In the genomic region with DNA sequence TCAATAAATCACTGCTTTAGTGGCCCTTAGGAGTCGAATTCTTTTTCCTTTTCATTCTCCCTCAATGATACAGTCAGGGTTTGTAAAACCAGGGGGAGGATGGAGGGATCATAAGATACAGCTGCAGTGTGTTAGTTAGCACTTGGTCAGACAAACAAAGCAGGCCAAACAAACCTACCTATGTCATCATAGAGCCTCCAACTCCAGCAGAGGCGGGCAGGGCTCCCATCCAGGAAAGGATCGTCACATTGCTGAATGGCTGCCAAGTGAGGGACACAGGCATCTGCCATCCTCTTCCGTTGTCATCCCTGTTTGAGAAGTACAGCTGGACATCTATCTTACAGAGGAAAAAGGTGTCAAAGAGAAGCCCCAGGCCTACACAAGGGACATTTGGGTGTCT, we compare ENCODE assay signal across 21 mouse cellular contexts. TPM values are rescaled to one million over a fixed set of nuclear protein-coding genes. Genes with fewer than 3 reads are reported as not detected.
DNase-seq lines count a peak whose midpoint lies in the region; ATAC-seq lines count a peak whose summit lies in the region.
"Had no signal": no experiment of that assay in that cellular context is flagged by ENCODE, and none has a peak within 500 bp of the region (broad histone marks: within the 10 kb centered on the region; RNA-seq: fewer than 3 reads in every experiment).

No protein-coding gene starts in this region.

- intact Hi-C loops in heart, postnatal 14 days (cut with DNase I): no loop called here

- H3K27ac ChIP-seq in midbrain, embryonic 11.5 days (ENCODE audit: low read depth, low read length): no peak overlapping the region
- no peak overlapping the region for H3K27ac ChIP-seq in midbrain, embryonic 13.5 days
- H3K27ac ChIP-seq in hindbrain, embryonic 13.5 days: no peak overlapping the region
- H3K27ac ChIP-seq: embryonic facial prominence, embryonic 10.5 days; forebrain, embryonic 15.5 days; hindbrain, embryonic 10.5 days; kidney, embryonic 15.5 days; limb, embryonic 15.5 days; midbrain, embryonic 15.5 days; neural tube, embryonic 12.5 days had no signal

- no peak for ATAC-seq in midbrain, embryonic 11.5 days (ENCODE audit: low FRiP score)
- no peak for ATAC-seq in midbrain, embryonic 13.5 days
- no peak for ATAC-seq in hindbrain, embryonic 13.5 days (ENCODE audit: low FRiP score)
- ATAC-seq: forebrain, embryonic 15.5 days; intestine, postnatal 0 days; midbrain, embryonic 15.5 days had no signal

- no peaks in the 10 kb centered on the region for H3K4me1 ChIP-seq in midbrain, embryonic 11.5 days (ENCODE audit: control insufficient read depth, insufficient read depth, low read length)
- H3K4me1 ChIP-seq in midbrain, embryonic 13.5 days (replicated peaks): no peaks in the 10 kb centered on the region
- H3K4me1 ChIP-seq in hindbrain, embryonic 13.5 days (replicated peaks): no peaks in the 10 kb centered on the region
- H3K4me1 ChIP-seq: embryonic facial prominence, embryonic 10.5 days; forebrain, embryonic 15.5 days; hindbrain, embryonic 10.5 days; kidney, embryonic 15.5 days; limb, embryonic 15.5 days; megakaryocyte, embryonic 14.5 days; midbrain, embryonic 15.5 days; neural tube, embryonic 12.5 days had no signal

- H3K4me2 ChIP-seq in midbrain, embryonic 11.5 days: no peak overlapping the region
- no peak overlapping the region for H3K4me2 ChIP-seq in midbrain, embryonic 13.5 days (replicated peaks)
- H3K4me2 ChIP-seq in hindbrain, embryonic 13.5 days: no peak overlapping the region
- H3K4me2 ChIP-seq: forebrain, embryonic 15.5 days; heart, embryonic 11.5 days; kidney, embryonic 15.5 days; limb, embryonic 15.5 days; midbrain, embryonic 15.5 days; neural tube, embryonic 12.5 days had no signal

- H3K27me3 ChIP-seq in midbrain, embryonic 11.5 days (ENCODE audit: control insufficient read depth, insufficient read depth, low read length): no peaks in the 10 kb centered on the region
- H3K27me3 ChIP-seq in midbrain, embryonic 13.5 days: no peaks in the 10 kb centered on the region
- H3K27me3 ChIP-seq in hindbrain, embryonic 13.5 days: no peaks in the 10 kb centered on the region
- H3K27me3 ChIP-seq: forebrain, embryonic 15.5 days; kidney, embryonic 15.5 days; megakaryocyte, embryonic 14.5 days; midbrain, embryonic 15.5 days; neural tube, embryonic 12.5 days had no signal

- no peak overlapping the region for H3K9ac ChIP-seq in midbrain, embryonic 11.5 days (ENCODE audit: low read length)
- no peak overlapping the region for H3K9ac ChIP-seq in midbrain, embryonic 13.5 days (replicated peaks)
- no peak overlapping the region for H3K9ac ChIP-seq in hindbrain, embryonic 13.5 days
- H3K9ac ChIP-seq: forebrain, embryonic 15.5 days; kidney, embryonic 15.5 days; limb, embryonic 15.5 days; midbrain, embryonic 15.5 days; neural tube, embryonic 12.5 days had no signal

- H3K9me3 ChIP-seq in midbrain, embryonic 11.5 days (ENCODE audit: control insufficient read depth, low read length): no peaks in the 10 kb centered on the region
- no peaks in the 10 kb centered on the region for H3K9me3 ChIP-seq in midbrain, embryonic 13.5 days
- no peaks in the 10 kb centered on the region for H3K9me3 ChIP-seq in hindbrain, embryonic 13.5 days
- H3K9me3 ChIP-seq: embryonic facial prominence, embryonic 10.5 days; forebrain, embryonic 15.5 days; hindbrain, embryonic 10.5 days; kidney, embryonic 15.5 days; limb, embryonic 15.5 days; midbrain, embryonic 15.5 days; neural tube, embryonic 12.5 days had no signal

- H3K36me3 ChIP-seq in midbrain, embryonic 11.5 days (ENCODE audit: control insufficient read depth, insufficient read depth, low read length): no peaks in the 10 kb centered on the region
- H3K36me3 ChIP-seq in midbrain, embryonic 13.5 days: no peaks in the 10 kb centered on the region
- H3K36me3 ChIP-seq in hindbrain, embryonic 13.5 days: no peaks in the 10 kb centered on the region
- H3K36me3 ChIP-seq: embryonic facial prominence, embryonic 10.5 days; forebrain, embryonic 15.5 days; hindbrain, embryonic 10.5 days; kidney, embryonic 15.5 days; limb, embryonic 15.5 days; midbrain, embryonic 15.5 days; neural tube, embryonic 12.5 days had no signal

- 89% methylated on average over 4 of the region's 4 CpGs for WGBS in midbrain, embryonic 11.5 days
- WGBS in midbrain, embryonic 13.5 days: 95% methylated on average over 4 of the region's 4 CpGs
- WGBS in hindbrain, embryonic 13.5 days: 75% methylated on average over 4 of the region's 4 CpGs

- no peak overlapping the region for H3K4me3 ChIP-seq in midbrain, embryonic 11.5 days (ENCODE audit: low read depth, low read length)
- no peak overlapping the region for H3K4me3 ChIP-seq in midbrain, embryonic 13.5 days (replicated peaks)
- no peak overlapping the region for H3K4me3 ChIP-seq in hindbrain, embryonic 13.5 days
- H3K4me3 ChIP-seq: embryonic facial prominence, embryonic 10.5 days; forebrain, embryonic 15.5 days; hindbrain, embryonic 10.5 days; kidney, embryonic 15.5 days; limb, embryonic 15.5 days; megakaryocyte, embryonic 14.5 days; midbrain, embryonic 15.5 days; neural tube, embryonic 12.5 days had no signal

- peak; percentile 46 for DNase-seq in heart, adult 11 months
- DNase-seq in heart, postnatal 14 days: no peak
- DNase-seq in midbrain, embryonic 11.5 days (ENCODE audit: low spot score, missing footprints): peak; percentile 35
- peak; percentile 41 for DNase-seq in lung, postnatal 10 days
- DNase-seq in layer of hippocampus, adult 9-11 months: no peak
- DNase-seq: gastrocnemius, postnatal 10 days; kidney, postnatal 4 days; thymus, postnatal 25 days had no signal

RNA-seq across cellular contexts. Expression of a gene that starts 9.2 kb away (rescaled TPM):
- 10 to 100 TPM in 1 of 2 experiments, 1 to 10 TPM in 1; 9.6 to 13.6 TPM for total RNA-seq in heart, postnatal 14 days (2021)
- polyA plus RNA-seq in midbrain, embryonic 11.5 days (2014; fragmentation: Nextera tagmentation; extraction: Ambion mirVana): 0.74 and 0.75 TPM in 2 replicates
- polyA plus RNA-seq in midbrain, embryonic 13.5 days (2015; fragmentation: Nextera tagmentation; extraction: Ambion mirVana): 0.50 and 0.52 TPM in 2 replicates
- 1.2 TPM in 2 replicates for polyA plus RNA-seq in hindbrain, embryonic 13.5 days (2015; fragmentation: Nextera tagmentation; extraction: Ambion mirVana)
- total RNA-seq: granulocyte monocyte progenitor cell, adult 5-6 weeks had no signal

Comparison
In these comparisons a context has a peak if more than half of its experiments do, and no peak if none do; other contexts are left out.
1. DNase-seq: peak in heart, adult 11 months (single experiment), midbrain, embryonic 11.5 days (single experiment) and lung, postnatal 10 days (single experiment); none in heart, postnatal 14 days (0 of 2) and layer of hippocampus, adult 9-11 months (single experiment).